Mouse (Mus musculus) frontal cortex, postnatal 14 days (tissue): ENCODE results near the gene Rspo1.

ENCODE experiments used
- DNase-seq, 2 experiments: peaks; one replicate each; pipeline ENCODE4 v3.0.0; 2022; ENCODE audit warnings: low spot score in 2 of 2

Rspo1 gene

GRCm38 (mm10) chr4:125029891-125030614 is 43.8 kb downstream of the Rspo1 start:
- peak; percentile 81 to 83 for DNase-seq

GRCm38 (mm10) chr4:125034341-125034740 is 48.1 kb downstream of the Rspo1 start:
- DNase-seq = no peak

- DNase-seq = no peak
Observed at GRCm38 (mm10) chr4:125044454-125044853, 58.2 kb downstream of the Rspo1 start.

GRCm38 (mm10) chr4:125055385-125055784 is 69.2 kb downstream of the Rspo1 start:
- no peak for DNase-seq

DNA sequence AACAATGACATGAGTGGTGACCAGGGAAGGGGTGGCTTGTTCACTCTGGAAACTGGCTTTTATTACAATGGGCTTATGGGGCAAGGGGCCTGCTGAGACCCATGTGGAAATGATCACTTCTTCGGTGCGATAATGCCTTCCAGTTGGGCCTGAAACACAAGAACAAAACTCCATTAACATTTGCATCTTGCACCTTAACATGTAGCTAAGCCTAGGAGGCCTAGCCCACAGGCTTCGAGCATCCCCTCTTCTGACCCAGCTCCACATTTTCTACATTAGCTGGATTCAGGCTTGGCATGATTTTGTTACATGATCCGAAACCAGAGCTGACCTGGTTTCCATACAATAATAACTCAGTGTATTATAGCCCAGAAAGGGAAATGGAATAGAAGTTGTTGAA is 70.2 kb downstream of the Rspo1 start:
- no peak for DNase-seq

DNA sequence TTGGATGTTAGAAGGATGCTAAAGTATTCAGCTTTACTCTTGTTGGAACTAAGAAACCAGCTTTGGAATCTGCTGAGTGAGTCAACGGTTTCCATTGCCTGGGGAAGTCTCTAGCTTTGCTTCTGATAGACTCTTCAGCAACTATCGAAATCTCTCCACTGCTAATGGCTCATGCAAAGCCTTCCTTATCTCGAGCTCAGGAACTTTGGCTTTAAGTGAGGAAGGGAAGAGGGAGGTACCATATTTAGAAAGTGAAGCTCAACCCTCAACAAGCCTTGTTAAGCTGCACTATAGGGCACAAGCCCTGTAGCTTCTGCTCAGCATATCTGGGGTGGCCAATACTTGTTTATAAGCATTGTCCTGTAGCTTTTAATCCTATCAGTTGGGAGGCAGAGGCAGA is 71.0 kb downstream of the Rspo1 start:
- DNase-seq = no peak

GRCm38 (mm10) chr4:125058033-125058432 is 71.8 kb downstream of the Rspo1 start:
- no peak for DNase-seq
